Mouse (Mus musculus): ENCODE results near the gene Mcemp1. TPM values are rescaled to one million over a fixed set of nuclear protein-coding genes. Genes with fewer than 3 reads are reported as not detected.

Gene Mcemp1
- polyA plus RNA-seq, 1 experiment from 2014 or later, result 0.54 TPM

DNA sequence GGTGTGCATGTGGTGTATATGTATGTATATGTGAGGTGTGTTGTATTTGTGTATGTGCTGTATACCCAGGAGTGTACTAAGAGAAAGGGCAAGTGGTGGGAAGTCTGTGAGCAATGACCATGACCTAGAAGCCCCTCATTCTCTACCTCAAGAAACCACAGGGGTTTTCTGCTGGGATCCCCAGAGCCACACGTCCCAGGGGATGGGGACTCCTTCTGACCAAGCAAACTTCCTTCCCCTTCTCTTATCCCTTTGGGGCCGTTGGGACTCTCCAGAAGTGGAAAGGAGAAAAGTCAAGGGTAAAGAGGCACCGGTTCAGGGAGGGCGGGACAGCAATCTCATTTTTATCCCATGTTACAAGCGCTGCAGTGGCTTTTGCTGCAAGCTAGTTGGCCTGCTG, 19.9 kb downstream of the Mcemp1 start:
- no peak overlapping the region for H3K27ac ChIP-seq
- H3K36me3 ChIP-seq (ENCODE audit: insufficient read depth, low read length), result peaks cover 4% of the 10 kb centered on the region; the same call in 1 of the 2 replicates
- no peak overlapping the region for H3K4me3 ChIP-seq (replicated peaks; ENCODE audit: low read depth, low read length)
- H3K4me1 ChIP-seq (replicated peaks; ENCODE audit: insufficient read depth, low read length), result no peaks in the 10 kb centered on the region
- no peaks in the 10 kb centered on the region for H3K9me3 ChIP-seq (replicated peaks; ENCODE audit: low read length)
- H3K9ac ChIP-seq (ENCODE audit: low read depth, low read length), result no peak overlapping the region
- no peak for DNase-seq (ENCODE audit: low spot score)
- H3K27me3 ChIP-seq (ENCODE audit: insufficient read depth, low read length), result no peaks in the 10 kb centered on the region
- TF ChIP-seq CTCF (IDR thresholded peaks at IDR 0.05; ENCODE audit: low read depth), result no peak
- H3K4me2 ChIP-seq (ENCODE audit: low read length), result no peak overlapping the region
- no peak for ATAC-seq (replicated peaks; ENCODE audit: low FRiP score, low read depth)
- 61% methylated on average over 5 of the region's 5 CpGs for WGBS

DNA sequence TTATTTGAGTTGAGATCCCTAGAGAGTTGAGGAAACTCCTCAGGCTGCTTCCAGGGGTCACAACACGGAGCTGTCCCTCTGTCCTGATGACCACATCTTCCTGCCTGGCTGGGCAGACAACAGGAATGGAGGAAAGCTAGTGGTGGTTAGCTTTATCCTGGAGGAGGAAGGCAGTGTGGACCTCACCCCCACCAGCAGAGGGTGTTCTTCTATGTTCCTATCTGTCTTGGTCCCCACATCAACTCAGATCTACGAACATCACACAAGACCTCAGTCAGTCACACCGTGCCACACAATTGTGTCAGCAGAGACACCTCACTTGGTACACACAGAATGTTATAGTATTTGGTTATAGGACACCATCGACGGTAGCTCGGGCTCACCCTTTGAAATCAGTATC, 22.0 kb downstream of the Mcemp1 start:
- H3K27ac ChIP-seq, result no peak overlapping the region

DNA sequence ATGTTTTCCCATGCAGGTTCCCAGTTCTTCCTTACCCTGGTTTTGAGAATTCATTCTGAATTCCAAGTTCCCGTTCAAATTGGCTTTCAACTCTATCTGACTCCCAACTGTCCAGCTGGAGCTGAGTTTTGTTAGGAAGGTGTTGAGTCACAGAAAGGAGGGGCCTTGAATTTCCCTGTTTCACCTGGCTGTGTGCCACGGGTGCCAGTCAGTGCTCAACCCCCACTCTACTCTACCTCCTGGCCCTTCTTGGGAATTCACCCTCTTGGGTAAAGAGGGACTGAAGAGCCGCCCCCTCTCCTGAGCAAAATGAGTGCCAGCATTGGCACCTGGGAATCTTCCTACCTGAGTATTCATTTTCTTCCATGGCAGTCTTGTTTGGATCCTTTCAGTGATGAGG, 25.2 kb downstream of the Mcemp1 start:
- H3K27ac ChIP-seq, result no peak overlapping the region
- no peak overlapping the region for H3K4me2 ChIP-seq (ENCODE audit: low read length)
- no peak for TF ChIP-seq CTCF (IDR thresholded peaks at IDR 0.05; ENCODE audit: low read depth)
- DNase-seq (ENCODE audit: low spot score), result no peak
- H3K27me3 ChIP-seq (ENCODE audit: insufficient read depth, low read length), result no peaks in the 10 kb centered on the region
- no peak for ATAC-seq (replicated peaks; ENCODE audit: low FRiP score, low read depth)
- no peaks in the 10 kb centered on the region for H3K4me1 ChIP-seq (replicated peaks; ENCODE audit: insufficient read depth, low read length)
- H3K36me3 ChIP-seq (ENCODE audit: insufficient read depth, low read length), result no peaks in the 10 kb centered on the region
- H3K9me3 ChIP-seq (replicated peaks; ENCODE audit: low read length), result no peaks in the 10 kb centered on the region
- H3K4me3 ChIP-seq (replicated peaks; ENCODE audit: low read depth, low read length), result no peak overlapping the region
- 81% methylated on average over 3 of the region's 3 CpGs for WGBS
- H3K9ac ChIP-seq (ENCODE audit: low read depth, low read length), result no peak overlapping the region

More for the DNA sequence above, 22.0 kb downstream of the Mcemp1 start:
- no peak for ATAC-seq (replicated peaks; ENCODE audit: low FRiP score, low read depth)
- no peak overlapping the region for H3K4me3 ChIP-seq (replicated peaks; ENCODE audit: low read depth, low read length)
- no peak overlapping the region for H3K9ac ChIP-seq (ENCODE audit: low read depth, low read length)
- H3K4me1 ChIP-seq (replicated peaks; ENCODE audit: insufficient read depth, low read length), result no peaks in the 10 kb centered on the region
- no peak for TF ChIP-seq CTCF (IDR thresholded peaks at IDR 0.05; ENCODE audit: low read depth)
- no peaks in the 10 kb centered on the region for H3K36me3 ChIP-seq (ENCODE audit: insufficient read depth, low read length)
- WGBS, result 79% methylated on average over 6 of the region's 6 CpGs
- H3K4me2 ChIP-seq (ENCODE audit: low read length), result no peak overlapping the region
- no peak for DNase-seq (ENCODE audit: low spot score)
- H3K9me3 ChIP-seq (replicated peaks; ENCODE audit: low read length), result no peaks in the 10 kb centered on the region
- H3K27me3 ChIP-seq (ENCODE audit: insufficient read depth, low read length), result no peaks in the 10 kb centered on the region

DNA sequence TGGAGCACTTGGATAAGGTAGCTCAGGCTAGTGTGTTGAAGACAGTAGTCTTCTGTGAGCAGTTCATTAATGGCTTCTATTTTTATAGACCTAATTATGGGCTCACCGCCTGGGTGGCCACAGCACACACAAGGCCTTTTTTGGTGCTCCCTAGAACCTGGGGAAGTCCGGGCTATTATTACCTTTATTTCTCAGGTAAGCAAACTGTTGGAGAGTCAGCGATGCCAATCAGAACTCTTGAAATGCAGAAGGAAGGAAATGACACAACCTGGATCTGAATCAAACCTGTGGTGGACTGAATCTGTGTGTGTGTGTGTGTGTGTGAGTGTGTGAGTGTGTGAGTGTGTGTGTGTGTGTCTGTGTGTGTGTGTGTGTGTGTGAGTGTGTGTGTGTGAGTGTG, 28.6 kb downstream of the Mcemp1 start, which contains the start of gene Fcer2a:
Fcer2a (minus strand) TSS at position 55 of the 400 bp plus-strand sequence.
- ATAC-seq (replicated peaks; ENCODE audit: low FRiP score, low read depth), result no peak
- no peaks in the 10 kb centered on the region for H3K9me3 ChIP-seq (replicated peaks; ENCODE audit: low read length)
- WGBS, result 66% methylated on average over 3 of the region's 3 CpGs
- no peaks in the 10 kb centered on the region for H3K4me1 ChIP-seq (replicated peaks; ENCODE audit: insufficient read depth, low read length)
- no peak within 1 kb of the TSS for H3K27ac ChIP-seq
- TF ChIP-seq CTCF (IDR thresholded peaks at IDR 0.05; ENCODE audit: low read depth), result no peak
- no peaks in the 10 kb centered on the region for H3K27me3 ChIP-seq (ENCODE audit: insufficient read depth, low read length)
- H3K4me2 ChIP-seq (ENCODE audit: low read length), result no peak within 1 kb of the TSS
- no peaks in the 10 kb centered on the region for H3K36me3 ChIP-seq (ENCODE audit: insufficient read depth, low read length)
- no peak for DNase-seq (ENCODE audit: low spot score)
- H3K9ac ChIP-seq (ENCODE audit: low read depth, low read length), result no peak within 1 kb of the TSS
- H3K4me3 ChIP-seq (replicated peaks; ENCODE audit: low read depth, low read length), result no peak within 1 kb of the TSS

DNA sequence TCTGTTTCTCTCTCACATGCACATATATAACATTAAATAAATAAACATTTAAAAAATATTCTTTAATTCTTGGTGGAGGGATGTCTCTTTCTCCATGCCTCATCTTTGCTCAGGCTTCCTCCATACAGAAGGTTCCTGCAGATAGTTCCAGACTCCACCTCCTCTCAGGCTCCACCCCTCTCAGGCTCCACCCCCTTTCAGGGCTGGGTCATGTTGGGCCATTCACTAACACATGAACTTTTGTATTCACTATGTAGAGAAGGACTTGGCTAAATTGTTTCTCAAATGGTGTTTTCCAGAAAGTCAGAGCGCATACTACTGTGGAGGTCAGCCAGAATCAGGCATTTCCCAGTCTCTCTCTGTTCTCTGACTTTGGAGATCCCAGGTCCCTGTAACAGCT, 35.9 kb downstream of the Mcemp1 start:
- Histone ChIP-seq H3K27me3 (ENCODE audit: insufficient read depth, low read length) (no peaks in the 10 kb centered on the region), H3K9ac (ENCODE audit: low read depth, low read length) (no peak overlapping the region), H3K36me3 (ENCODE audit: insufficient read depth, low read length) (no peaks in the 10 kb centered on the region), H3K4me3 (replicated peaks; ENCODE audit: low read depth, low read length) (no peak overlapping the region), H3K4me1 (replicated peaks; ENCODE audit: insufficient read depth, low read length) (no peaks in the 10 kb centered on the region), H3K4me2 (ENCODE audit: low read length) (no peak overlapping the region), H3K27ac (no peak overlapping the region), H3K9me3 (replicated peaks; ENCODE audit: low read length) (no peaks in the 10 kb centered on the region)
- 98% methylated on average over 1 of the region's 1 CpGs for WGBS
- DNase-seq (ENCODE audit: low spot score) (no peak), ATAC-seq (replicated peaks; ENCODE audit: low FRiP score, low read depth) (no peak)
- no peak for TF ChIP-seq CTCF (IDR thresholded peaks at IDR 0.05; ENCODE audit: low read depth)

DNA sequence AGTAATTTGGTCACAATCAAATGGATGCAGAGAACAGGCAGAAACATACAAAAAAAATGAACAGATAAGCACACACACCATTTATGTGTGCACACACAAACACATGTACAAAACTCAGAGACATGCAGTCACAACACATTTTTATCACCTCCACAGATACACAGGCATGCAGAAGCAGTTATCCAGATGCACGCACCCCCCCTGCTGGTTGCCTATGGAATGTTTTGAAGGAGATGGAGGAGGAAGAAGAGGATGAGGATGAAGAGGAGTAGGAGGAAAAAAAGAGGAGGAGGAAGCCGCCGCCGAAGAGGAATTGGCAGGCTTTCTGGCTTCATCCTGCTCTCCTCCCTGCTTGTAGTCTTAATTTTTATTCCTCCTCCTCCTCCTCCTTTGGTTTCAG, 40.2 kb downstream of the Mcemp1 start:
- no peak overlapping the region for H3K9ac ChIP-seq (ENCODE audit: low read depth, low read length)
- H3K36me3 ChIP-seq (ENCODE audit: insufficient read depth, low read length), result no peaks in the 10 kb centered on the region
- H3K4me1 ChIP-seq (replicated peaks; ENCODE audit: insufficient read depth, low read length), result no peaks in the 10 kb centered on the region
- WGBS, result 47% methylated on average over 4 of the region's 4 CpGs
- no peaks in the 10 kb centered on the region for H3K27me3 ChIP-seq (ENCODE audit: insufficient read depth, low read length)
- H3K4me3 ChIP-seq (replicated peaks; ENCODE audit: low read depth, low read length), result no peak overlapping the region
- ATAC-seq (replicated peaks; ENCODE audit: low FRiP score, low read depth) (no peak), DNase-seq (ENCODE audit: low spot score) (no peak)
- no peak overlapping the region for H3K4me2 ChIP-seq (ENCODE audit: low read length)
- TF ChIP-seq CTCF (IDR thresholded peaks at IDR 0.05; ENCODE audit: low read depth), result peak; percentile 58
- no peaks in the 10 kb centered on the region for H3K9me3 ChIP-seq (replicated peaks; ENCODE audit: low read length)
- H3K27ac ChIP-seq, result no peak overlapping the region

DNA sequence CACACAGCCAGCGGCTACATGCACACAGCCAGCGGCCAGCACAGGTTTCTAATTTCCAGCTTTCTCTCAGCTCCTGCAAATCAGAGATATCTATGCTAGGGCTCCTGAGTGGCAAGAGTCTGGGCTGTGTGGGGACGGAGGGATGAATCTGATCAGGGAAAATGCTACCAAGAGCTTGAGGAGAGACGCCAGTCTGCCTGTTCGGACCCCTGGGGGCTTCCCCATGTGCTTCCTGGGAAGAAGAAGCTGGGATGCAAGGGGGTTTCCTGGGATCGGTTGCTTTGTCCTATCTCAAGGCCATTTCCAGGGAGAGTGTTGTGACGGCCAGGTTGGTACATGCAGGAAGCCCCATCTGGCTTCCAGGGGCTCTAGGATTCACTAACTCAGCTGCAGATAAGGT, 42.1 kb downstream of the Mcemp1 start:
- TF ChIP-seq CTCF (IDR thresholded peaks at IDR 0.05; ENCODE audit: low read depth), result no peak
- no peak overlapping the region for H3K4me3 ChIP-seq (replicated peaks; ENCODE audit: low read depth, low read length)
- no peaks in the 10 kb centered on the region for H3K9me3 ChIP-seq (replicated peaks; ENCODE audit: low read length)
- no peaks in the 10 kb centered on the region for H3K4me1 ChIP-seq (replicated peaks; ENCODE audit: insufficient read depth, low read length)
- ATAC-seq (replicated peaks; ENCODE audit: low FRiP score, low read depth), result no peak
- H3K36me3 ChIP-seq (ENCODE audit: insufficient read depth, low read length), result no peaks in the 10 kb centered on the region
- WGBS, result 72% methylated on average over 7 of the region's 7 CpGs
- no peak overlapping the region for H3K27ac ChIP-seq
- no peak for DNase-seq (ENCODE audit: low spot score)
- H3K27me3 ChIP-seq (ENCODE audit: insufficient read depth, low read length), result no peaks in the 10 kb centered on the region
- H3K4me2 ChIP-seq (ENCODE audit: low read length), result no peak overlapping the region
- H3K9ac ChIP-seq (ENCODE audit: low read depth, low read length), result no peak overlapping the region

Measured in kidney, postnatal 0 days (tissue).